Mouse (Mus musculus) kidney, embryonic 16.5 days (tissue): ENCODE results near the gene Cox7a2. TPM values are rescaled to one million over a fixed set of nuclear protein-coding genes. Genes with fewer than 3 reads are reported as not detected.

Experiments
- ATAC-seq: fragments of 200-750 bp; cut with Nextera tagmentation; 2 replicates; pipeline ENCODE4 v1.8.0; 2017; ENCODE audit warnings: moderate TSS enrichment; ENCODE audit not compliant: low FRiP score, low TSS enrichment
- H3K27ac ChIP-seq: fragments of 300-500 bp; sonication (generic); 2 replicates; pipeline ENCODE4 v1.5.1; 2014; ENCODE audit warnings: low read length
- H3K27me3 ChIP-seq: fragments of 300-500 bp; sonication (generic); 2 replicates; pipeline ENCODE4 v1.6.1; 2014; ENCODE audit warnings: low read length, control low read depth, mixed read lengths; ENCODE audit not compliant: insufficient read depth
- H3K36me3 ChIP-seq: fragments of 300-500 bp; sonication (generic); 2 replicates; pipeline ENCODE4 v1.6.1; 2014; ENCODE audit warnings: low read length, control low read depth, mixed read lengths; ENCODE audit not compliant: insufficient read depth
- H3K4me1 ChIP-seq: fragments of 300-500 bp; sonication (generic); 2 replicates; pipeline ENCODE4 v1.6.1; 2014; ENCODE audit warnings: low read length, control low read depth, mixed read lengths; ENCODE audit not compliant: insufficient read depth
- H3K4me2 ChIP-seq: fragments of 300-500 bp; sonication (generic); replicated peaks from 2 replicates; pipeline ENCODE4 v1.6.1; 2014; ENCODE audit warnings: low read depth, low read length
- H3K4me3 ChIP-seq: fragments of 300-500 bp; sonication (generic); 2 replicates; pipeline ENCODE4 v1.5.1; 2014; ENCODE audit warnings: mild to moderate bottlenecking, low read length
- H3K9ac ChIP-seq: fragments of 300-500 bp; sonication (generic); replicated peaks from 2 replicates; pipeline ENCODE4 v1.6.1; 2014; ENCODE audit warnings: low read length
- H3K9me3 ChIP-seq: fragments of 300-500 bp; sonication (generic); 2 replicates; pipeline ENCODE4 v1.6.1; 2016; ENCODE audit warnings: low read length, control low read depth
- WGBS: fragments of 180-500 bp; shearing (Covaris S2); extraction: QIAGEN DNeasy Blood & Tissue Kit; methylation state at CpG from one replicate; pipeline ENCODE4 v1.1.7; 2014; 5-methylcytosine and 5-hydroxymethylcytosine counted together
- polyA plus RNA-seq: library from polyadenylated mRNA; unstranded; fragments of >200 nt; fragmentation: Nextera tagmentation; extraction: Ambion mirVana; gene quantifications from 2 replicates; pipeline ENCODE4 v1.2.1, GENCODE M21; 2015

The Cox7a2 gene
- 692 and 698 TPM in 2 replicates for polyA plus RNA-seq

DNA sequence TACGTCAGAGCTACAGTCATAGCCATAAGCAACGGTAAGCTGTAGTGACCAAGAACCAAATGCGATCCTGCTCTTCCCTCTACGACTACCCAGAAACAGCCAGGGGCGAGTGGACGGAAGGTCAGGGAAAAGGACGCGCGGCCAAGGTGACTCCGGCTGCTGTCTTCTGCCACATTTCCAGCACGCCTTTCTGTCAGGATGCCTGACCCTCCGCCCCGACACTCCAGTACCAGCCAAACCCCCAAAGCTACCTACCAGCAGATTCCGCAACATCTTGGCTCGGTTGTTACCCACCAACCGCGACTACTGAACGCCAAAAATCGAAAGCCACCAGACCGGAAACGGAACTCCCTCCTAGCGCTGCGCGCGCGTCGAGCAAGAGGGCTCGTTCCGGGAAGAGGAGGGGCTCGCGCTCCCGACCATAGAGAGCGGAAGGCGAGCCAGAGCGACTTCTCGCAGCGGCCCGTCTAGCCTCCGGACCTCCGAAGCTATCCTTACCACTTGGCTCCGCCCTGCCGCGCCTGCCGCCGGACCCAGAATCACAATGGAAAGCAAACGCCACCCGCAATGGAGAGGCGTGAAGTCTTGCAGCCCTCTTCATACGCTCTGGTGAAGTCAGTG is at the start of gene Cox7a2:
Cox7a2 (minus strand) TSS at position 494 of the 621 bp plus-strand sequence.
- peak; percentile 100 for ATAC-seq
- H3K9ac ChIP-seq: peak within 1 kb of the TSS; percentile 86
- peaks cover 12% of the 10 kb centered on the region for H3K4me1 ChIP-seq

DNA sequence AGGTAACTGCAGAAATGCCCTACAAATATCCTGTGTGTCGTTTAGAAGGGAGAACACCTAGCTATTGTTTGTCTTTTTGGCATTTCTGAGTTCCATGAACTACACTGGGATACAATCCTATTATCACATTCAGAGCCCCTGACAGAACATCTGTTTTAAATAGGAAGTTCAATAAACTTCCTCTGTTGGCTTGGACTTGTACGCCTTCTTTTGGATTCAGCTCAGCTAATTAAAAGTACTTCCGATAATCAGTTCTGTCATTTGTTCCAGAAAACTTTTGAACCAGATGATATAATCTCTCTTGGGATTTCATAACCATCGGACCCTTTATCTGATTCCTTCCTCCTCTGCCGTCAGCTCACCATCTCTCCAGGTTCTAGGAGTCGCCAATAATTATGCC is 49.7 kb upstream of the Cox7a2 start:
- ATAC-seq: no peak
- no peak overlapping the region for H3K4me2 ChIP-seq
- WGBS: 58% methylated on average over 6 of the region's 6 CpGs

More for the DNA sequence above, at the start of gene Cox7a2:
- WGBS: under 1% methylated on average over 49 of the region's 49 CpGs
- peak within 1 kb of the TSS; percentile 83 for H3K4me3 ChIP-seq
- peak within 1 kb of the TSS; percentile 83 for H3K4me2 ChIP-seq
- peak within 1 kb of the TSS; percentile 95 for H3K27ac ChIP-seq
- H3K27me3 ChIP-seq: no peaks in the 10 kb centered on the region
- peaks cover 13% of the 10 kb centered on the region for H3K36me3 ChIP-seq
- H3K9me3 ChIP-seq: no peaks in the 10 kb centered on the region

GRCm38 (mm10) chr9:79807178-79807577 is 47.5 kb upstream of the Cox7a2 start:
- Histone ChIP-seq H3K4me2 (0 out of 2 replicates have a peak overlapping the region, but pooled peaks have one; percentile 0), H3K9me3 (no peaks in the 10 kb centered on the region), H3K36me3 (no peaks in the 10 kb centered on the region), H3K9ac (no peak overlapping the region), H3K27me3 (no peaks in the 10 kb centered on the region; the same call in 1 of the 2 replicates), H3K27ac (no peak overlapping the region), H3K4me3 (no peak overlapping the region), H3K4me1 (no peaks in the 10 kb centered on the region)
- 44% methylated on average over 4 of the region's 4 CpGs for WGBS
- ATAC-seq: no peak

More for the DNA sequence above, 49.7 kb upstream of the Cox7a2 start:
- Histone ChIP-seq H3K9ac (no peak overlapping the region), H3K36me3 (no peaks in the 10 kb centered on the region), H3K4me3 (no peak overlapping the region), H3K9me3 (no peaks in the 10 kb centered on the region), H3K27ac (no peak overlapping the region), H3K27me3 (no peaks in the 10 kb centered on the region; the same call in 1 of the 2 replicates), H3K4me1 (no peaks in the 10 kb centered on the region)

DNA sequence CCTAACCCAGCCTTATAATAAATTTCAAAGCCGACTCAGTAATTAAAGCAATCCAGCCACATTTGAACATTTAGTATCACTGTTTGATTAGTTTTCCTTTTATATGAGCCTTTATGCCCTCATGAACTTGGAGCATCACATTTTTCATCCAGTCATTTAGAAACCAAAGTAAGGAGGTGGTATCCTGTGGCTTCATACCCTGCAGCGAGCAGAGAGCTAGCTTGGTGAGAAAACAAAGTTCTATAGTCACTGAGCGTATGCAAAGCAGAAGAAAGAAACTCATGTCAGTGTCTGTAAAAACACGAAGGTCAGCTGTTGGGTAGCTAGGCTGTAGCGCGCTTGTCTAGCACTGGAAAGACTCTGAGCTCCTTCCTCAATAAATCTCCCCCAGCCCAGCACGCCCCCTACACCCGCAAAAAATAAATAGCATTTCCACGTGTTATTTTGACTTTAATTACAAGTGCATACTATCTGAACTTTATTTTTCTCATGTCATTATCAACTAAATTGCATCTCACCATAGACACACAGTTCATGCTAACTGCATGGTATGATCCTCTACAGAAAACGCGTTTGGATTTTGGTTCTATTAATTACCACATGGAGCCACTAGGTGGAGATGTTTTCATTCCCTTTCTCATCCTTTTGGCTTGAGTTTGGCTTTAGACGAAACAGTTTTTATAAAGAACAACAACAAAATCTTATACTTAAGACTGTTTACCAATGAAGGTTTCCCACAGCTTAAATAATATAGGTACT is 46.8 kb upstream of the Cox7a2 start:
- ATAC-seq: no peak
- Histone ChIP-seq H3K27ac (no peak overlapping the region), H3K4me1 (no peaks in the 10 kb centered on the region), H3K27me3 (no peaks in the 10 kb centered on the region; the same call in 1 of the 2 replicates), H3K9ac (no peak overlapping the region), H3K4me2 (no peak overlapping the region), H3K9me3 (no peaks in the 10 kb centered on the region), H3K4me3 (no peak overlapping the region), H3K36me3 (no peaks in the 10 kb centered on the region)
- WGBS: 33% methylated on average over 12 of the region's 12 CpGs

DNA sequence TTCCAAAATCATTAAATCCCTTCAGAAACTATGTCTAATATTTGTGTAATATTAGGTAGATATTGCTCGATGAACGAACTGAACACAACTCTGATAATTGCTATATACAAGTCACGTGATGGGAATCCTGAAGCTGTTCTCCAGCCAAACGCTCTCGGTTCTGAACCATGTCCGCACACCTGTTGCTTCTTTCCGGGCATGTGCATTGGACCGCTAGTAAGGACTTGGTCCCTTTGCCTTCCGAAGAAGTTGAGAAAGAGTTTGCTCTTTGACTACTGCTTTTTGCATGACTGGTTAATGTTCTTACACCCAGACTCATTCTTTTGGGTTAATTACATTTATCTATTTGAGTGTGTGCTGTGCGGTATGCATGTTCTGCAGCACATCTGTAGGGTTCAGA is 45.7 kb upstream of the Cox7a2 start:
- Histone ChIP-seq H3K4me2 (no peak overlapping the region), H3K9ac (no peak overlapping the region), H3K36me3 (no peaks in the 10 kb centered on the region), H3K27me3 (no peaks in the 10 kb centered on the region; the same call in 1 of the 2 replicates), H3K27ac (no peak overlapping the region), H3K9me3 (no peaks in the 10 kb centered on the region), H3K4me1 (no peaks in the 10 kb centered on the region), H3K4me3 (no peak overlapping the region)
- 84% methylated on average over 10 of the region's 10 CpGs for WGBS
- no peak for ATAC-seq

DNA sequence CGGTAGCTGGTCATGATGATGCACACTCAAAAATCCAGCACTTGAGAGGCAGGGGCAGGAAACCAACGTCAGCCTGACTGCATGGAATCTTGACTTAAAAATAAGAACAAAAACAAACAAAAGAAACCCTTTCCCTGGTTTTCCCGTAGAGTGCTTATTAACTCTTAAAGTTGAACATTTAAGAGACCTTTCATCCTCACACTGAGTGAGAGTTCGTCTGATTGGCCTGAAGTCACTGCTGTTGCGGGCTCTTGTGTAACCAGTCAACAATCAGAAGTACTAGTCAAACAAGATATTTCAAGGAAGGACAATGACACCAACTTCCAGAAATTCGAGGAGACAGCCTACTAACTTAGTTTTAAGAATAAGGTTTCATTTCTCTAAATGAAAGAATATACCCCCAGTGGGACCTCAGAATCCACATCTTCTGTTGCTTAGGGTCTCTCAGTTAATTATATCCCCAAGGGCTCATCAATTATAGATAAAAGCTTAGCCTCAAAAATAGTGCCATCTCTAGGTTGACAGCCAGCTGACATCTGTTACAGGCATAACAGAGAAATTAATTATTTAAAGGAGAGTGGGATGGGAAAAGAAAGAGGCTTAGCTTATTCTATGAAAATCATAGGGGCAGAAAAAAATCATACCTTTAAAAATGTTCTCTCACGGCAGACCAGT is 36.9 kb upstream of the Cox7a2 start:
- 65% methylated on average over 7 of the region's 7 CpGs for WGBS
- H3K27ac ChIP-seq: no peak overlapping the region
- no peaks in the 10 kb centered on the region for H3K27me3 ChIP-seq
- H3K9ac ChIP-seq: no peak overlapping the region
- no peak overlapping the region for H3K4me3 ChIP-seq
- no peak overlapping the region for H3K4me2 ChIP-seq
- ATAC-seq: no peak
- H3K4me1 ChIP-seq: peaks cover 6% of the 10 kb centered on the region
- H3K9me3 ChIP-seq: no peaks in the 10 kb centered on the region
- H3K36me3 ChIP-seq: no peaks in the 10 kb centered on the region

DNA sequence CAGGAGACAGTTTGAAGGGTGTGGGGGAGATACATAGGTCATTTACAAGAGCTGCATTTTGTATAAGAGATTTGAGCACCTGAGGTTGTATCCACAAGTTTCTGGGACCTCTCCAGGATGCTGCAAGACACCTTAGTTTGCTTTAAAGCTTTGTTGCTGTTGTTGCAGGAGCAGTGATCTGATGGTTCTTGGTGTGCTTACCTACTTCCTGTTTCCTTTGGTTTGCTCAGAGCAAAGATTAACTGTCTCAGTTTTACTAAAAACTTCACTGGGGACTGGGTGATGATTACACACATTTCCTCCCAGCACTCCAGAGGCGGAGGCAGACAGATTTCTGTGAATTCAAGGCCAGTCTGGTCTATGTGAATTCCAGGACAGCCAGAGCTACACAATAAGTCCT is 35.4 kb upstream of the Cox7a2 start:
- no peak overlapping the region for H3K4me3 ChIP-seq
- ATAC-seq: no peak
- H3K9me3 ChIP-seq: no peaks in the 10 kb centered on the region
- no peaks in the 10 kb centered on the region for H3K27me3 ChIP-seq
- no peak overlapping the region for H3K4me2 ChIP-seq
- H3K9ac ChIP-seq: no peak overlapping the region
- 67% methylated on average over 1 of the region's 1 CpGs for WGBS
- no peak overlapping the region for H3K27ac ChIP-seq
- H3K4me1 ChIP-seq: peaks cover 6% of the 10 kb centered on the region
- no peaks in the 10 kb centered on the region for H3K36me3 ChIP-seq

- H3K9ac ChIP-seq: peak within 1 kb of the TSS; percentile 93
- H3K9me3 ChIP-seq: no peaks in the 10 kb centered on the region
- no peaks in the 10 kb centered on the region for H3K36me3 ChIP-seq
- H3K27ac ChIP-seq: peak within 1 kb of the TSS; percentile 91
- H3K4me1 ChIP-seq: peaks cover 6% of the 10 kb centered on the region
- ATAC-seq: peak; percentile 98
- H3K27me3 ChIP-seq: no peaks in the 10 kb centered on the region
- peak within 1 kb of the TSS; percentile 75 for H3K4me2 ChIP-seq
- under 1% methylated on average over 90 of the region's 91 CpGs for WGBS
- H3K4me3 ChIP-seq: peak within 1 kb of the TSS; percentile 85
Measured at GRCm38 (mm10) chr9:79792841-79793835, 33.5 kb upstream of the Cox7a2 start, which contains the start of gene Tmem30a. Gene Tmem30a (minus strand): TSS chr9:79793507.

- 71% methylated on average over 2 of the region's 2 CpGs for WGBS
- H3K4me1 ChIP-seq: 0 out of 2 replicates have a peak, but pooled peaks cover 8% of the 10 kb centered on the region
- H3K27ac ChIP-seq: no peak overlapping the region
- H3K9ac ChIP-seq: no peak overlapping the region
- no peak overlapping the region for H3K4me3 ChIP-seq
- no peak overlapping the region for H3K4me2 ChIP-seq
- no peaks in the 10 kb centered on the region for H3K27me3 ChIP-seq
- ATAC-seq: no peak
- H3K36me3 ChIP-seq: no peaks in the 10 kb centered on the region
- no peaks in the 10 kb centered on the region for H3K9me3 ChIP-seq
Measured at GRCm38 (mm10) chr9:79785794-79786085, 26.1 kb upstream of the Cox7a2 start.
